Comparison of ENCODE assay signal across 1 mouse cellular context in genomic region chr9:121644855-121645254, GRCm38 (mm10).
TF ChIP-seq lines count a peak whose summit lies in the region.

No protein-coding gene starts in this region.

TF ChIP-seq in MEL, 35 proteins besides CTCF, POLR2A, EP300 and RAD21:
- TF ChIP-seq USF1 (IDR thresholded peaks at IDR 0.05; ENCODE audit: low read depth, low read length), result no peak
- TF ChIP-seq SMC3 (IDR thresholded peaks at IDR 0.05; ENCODE audit: low read depth, low read length), result no peak
- peak; percentile 62 for TF ChIP-seq ZNF384 (IDR thresholded peaks at IDR 0.05; ENCODE audit: low read depth, low read length)
- no peak for TF ChIP-seq ZC3H11A (IDR thresholded peaks at IDR 0.05; ENCODE audit: low read depth, low read length)
